Mouse (Mus musculus): ENCODE results near the gene Cryl1.

DNA sequence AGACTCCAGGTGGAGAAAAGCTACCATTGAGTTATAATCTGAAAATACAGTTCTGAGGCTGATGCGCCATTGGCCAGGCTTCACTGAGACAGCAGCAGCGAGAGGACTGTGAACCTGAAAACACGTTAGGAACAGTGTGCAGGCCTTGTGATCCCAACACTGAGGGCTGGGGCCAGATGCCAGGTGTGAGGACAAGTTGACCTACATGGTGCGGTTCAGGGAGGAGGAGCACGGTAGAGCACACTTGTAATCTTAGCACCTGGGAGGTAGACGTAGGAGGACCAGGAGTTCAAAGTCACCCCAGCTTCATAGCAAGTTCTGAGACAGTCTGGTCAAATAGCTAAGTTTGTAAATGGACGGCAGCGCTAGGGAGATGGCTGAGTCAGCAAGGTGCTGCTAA is 139.0 kb downstream of the Cryl1 start:
- TF ChIP-seq CTCF (IDR thresholded peaks at IDR 0.05) (no peak), POLR2A (IDR thresholded peaks at IDR 0.05; ENCODE audit: insufficient read depth, low read depth, low read length) (no peak)
